Mouse (Mus musculus): ENCODE measurements around the gene Ddn. TPM values are rescaled to one million over a fixed set of nuclear protein-coding genes. Genes with fewer than 3 reads are reported as not detected.

The Ddn gene
- polyA plus RNA-seq, 3 experiments from 2014 or later = not detected

GRCm38 (mm10) chr15:98772511-98773211, 36.6 kb downstream of the Ddn start:
- peak; percentile 66 for ATAC-seq

DNA sequence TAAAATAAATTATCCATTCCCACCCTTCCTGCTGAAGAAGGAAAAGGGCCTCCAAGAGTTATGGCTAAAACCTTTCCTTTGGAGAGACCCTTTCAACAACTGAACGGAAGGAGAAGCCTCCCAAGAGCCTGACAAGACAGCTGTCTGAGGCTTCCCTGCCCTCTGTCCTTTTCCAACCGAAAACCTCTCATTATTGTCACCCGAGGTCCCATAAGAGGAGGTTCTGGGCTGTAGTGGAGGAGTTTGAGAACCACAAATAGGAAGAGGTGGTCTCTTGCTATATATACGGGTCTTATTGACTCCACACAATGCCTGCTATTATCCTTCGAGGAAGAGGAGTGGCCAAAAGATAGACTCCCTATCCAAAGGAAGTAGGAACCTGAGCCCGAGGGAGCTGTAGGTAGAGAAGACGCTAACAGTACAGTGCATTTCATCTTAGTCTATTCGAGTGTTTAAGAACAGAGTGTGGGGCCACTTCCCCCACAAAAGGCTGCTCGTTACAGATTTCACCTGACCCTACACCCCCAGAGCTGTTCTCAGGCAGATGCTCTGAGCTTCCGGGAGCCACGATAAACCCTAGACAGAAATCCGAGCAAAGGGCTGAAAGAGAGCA, 37.4 kb downstream of the Ddn start:
- ATAC-seq = peak; percentile 29

DNA sequence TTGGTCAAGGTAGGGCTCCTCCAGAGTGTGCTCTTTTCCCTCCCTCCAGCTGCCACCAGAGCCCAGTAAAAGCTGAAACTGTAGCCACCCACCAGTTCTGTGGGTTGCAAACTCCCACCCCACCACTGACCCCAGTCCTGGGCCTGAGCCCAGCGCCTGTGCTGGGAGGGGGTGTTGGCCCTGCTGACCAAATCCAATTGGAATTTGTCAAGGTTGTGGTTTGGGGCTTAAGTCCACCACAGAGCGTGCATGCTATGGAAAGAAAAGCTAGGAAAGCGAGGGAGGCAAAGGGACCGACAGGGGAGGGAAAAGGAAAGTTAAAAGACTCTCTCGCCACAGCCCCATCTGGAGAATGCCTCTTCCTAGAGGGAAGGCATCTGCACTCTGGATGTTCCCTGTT, 41.0 kb downstream of the Ddn start:
- ATAC-seq = no peak

DNA sequence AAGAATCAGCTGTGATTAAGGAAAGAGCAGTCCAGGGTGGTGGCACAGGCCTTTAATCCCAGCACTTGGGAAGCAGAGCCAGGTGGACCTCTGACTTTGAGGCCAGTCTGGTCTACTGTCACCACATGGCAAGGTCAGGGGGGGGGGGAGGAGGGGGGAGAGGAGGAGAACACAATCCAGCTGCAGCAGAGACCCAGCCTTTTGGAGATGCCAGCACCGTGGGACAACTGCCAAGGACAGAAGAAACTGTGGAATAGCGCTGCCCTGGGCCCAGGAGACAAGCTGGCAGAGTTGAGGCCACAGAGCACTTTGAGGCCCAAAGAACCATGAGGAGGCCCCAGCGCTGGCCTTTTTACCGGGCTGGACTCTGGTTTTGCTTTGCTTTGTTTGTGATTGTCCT, 43.4 kb downstream of the Ddn start:
- no peak for ATAC-seq

DNA sequence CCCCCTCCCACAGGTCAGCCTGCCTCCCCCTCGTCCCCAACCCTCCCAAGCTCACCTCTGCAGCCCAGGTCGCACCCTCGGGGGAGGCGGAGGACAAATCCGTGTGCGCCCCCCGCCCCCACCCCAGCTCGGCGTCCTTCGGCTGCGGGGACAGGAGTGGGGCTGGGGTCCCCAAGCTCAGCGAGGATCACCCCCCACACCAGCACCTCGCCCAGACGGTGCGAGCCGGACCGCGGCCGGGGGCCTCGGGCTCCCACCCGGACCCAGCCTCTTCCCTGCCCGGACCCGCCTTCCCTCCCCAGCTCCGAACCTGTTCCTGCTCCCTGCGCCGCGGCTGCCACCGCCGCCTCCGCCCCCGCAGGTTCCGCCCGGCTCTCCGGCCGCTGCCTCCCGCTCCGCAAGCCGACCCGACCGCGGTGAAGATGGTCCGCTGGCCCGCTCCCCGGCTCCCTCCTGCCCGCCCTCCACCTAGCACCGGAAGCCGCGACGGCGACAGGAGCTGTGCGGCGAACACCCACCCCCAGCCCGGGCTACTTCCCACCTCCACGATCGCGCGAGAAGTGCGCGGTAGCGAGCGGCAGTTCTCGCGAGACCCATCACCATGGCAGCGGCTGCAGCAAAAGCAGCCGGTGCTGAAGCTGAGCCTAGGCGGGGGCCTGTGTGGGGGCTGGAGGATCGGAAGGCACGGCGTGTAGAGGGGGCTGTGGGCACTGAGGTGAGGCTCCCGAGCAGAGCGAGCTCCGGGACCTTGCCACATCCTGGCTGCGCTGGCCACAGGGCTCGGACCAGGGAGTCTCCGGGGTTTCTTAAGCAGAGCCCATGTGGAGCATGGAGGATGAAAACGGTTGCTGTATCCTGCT, 46.4 kb downstream of the Ddn start, which contains the start of gene Arf3:
Arf3 (minus strand) TSS at position 545 of the 860 bp plus-strand sequence.
- peak; percentile 98 for ATAC-seq

- ATAC-seq = peak; percentile 36
Observed at GRCm38 (mm10) chr15:98762201-98762621, 47.1 kb downstream of the Ddn start.

GRCm38 (mm10) chr15:98754125-98754524, 55.2 kb downstream of the Ddn start:
- no peak for ATAC-seq

Other genes with a start within 250 kb of the Ddn start
- 10 to 100 TPM; 69.3 to 99.2 (median 86.3) TPM for gene Ccnt1, start 238.6 kb downstream of the Ddn start, polyA plus RNA-seq (2017; shearing (Covaris generic))
- gene 4930415O20Rik, start 238.5 kb downstream of the Ddn start, polyA plus RNA-seq (2017; shearing (Covaris generic)) = not detected
- under 1 TPM in 2 of 3 experiments, not detected in 1; 0.28 to 0.44 TPM for gene Adcy6, start 199.4 kb downstream of the Ddn start, polyA plus RNA-seq (2017; shearing (Covaris generic))
- under 1 TPM in 2 of 3 experiments, not detected in 1; 0.30 to 0.38 TPM for gene Cacnb3, start 178.7 kb downstream of the Ddn start, polyA plus RNA-seq (2017; shearing (Covaris generic))
- gene Ddx23, start 146.6 kb downstream of the Ddn start, polyA plus RNA-seq (2017; shearing (Covaris generic)) = 10 to 100 TPM; 15.4 to 37.0 (median 37.0) TPM
- 1 to 10 TPM in 1 of 3 experiments, under 1 TPM in 2; 0.94 to 1.8 (median 0.99) TPM for gene Rnd1, start 132.0 kb downstream of the Ddn start, polyA plus RNA-seq (2017; shearing (Covaris generic))
- gene Ccdc65, start 101.3 kb downstream of the Ddn start, polyA plus RNA-seq (2017; shearing (Covaris generic)) = not detected
- gene Fkbp11, start 81.3 kb downstream of the Ddn start, polyA plus RNA-seq (2017; shearing (Covaris generic)) = 1 to 10 TPM in 1 of 3 experiments, under 1 TPM in 1, not detected in 1; 0.62 to 1.7 TPM
- gene Arf3, start 46.3 kb downstream of the Ddn start, polyA plus RNA-seq (2017; shearing (Covaris generic)) = 10 to 100 TPM; 35.5 to 38.0 (median 37.8) TPM
- gene Wnt10b, start 31.3 kb downstream of the Ddn start, polyA plus RNA-seq (2017; shearing (Covaris generic)) = under 1 TPM in 1 of 3 experiments, not detected in 2; 0.15 TPM
- under 1 TPM in 1 of 3 experiments, not detected in 2; 0.15 TPM for gene Wnt1, start 19.6 kb downstream of the Ddn start, polyA plus RNA-seq (2017; shearing (Covaris generic))
- 100 to 1,000 TPM; 119 to 137 (median 129) TPM for gene Prkag1, start 22.0 kb upstream of the Ddn start, polyA plus RNA-seq (2017; shearing (Covaris generic))
- 10 to 100 TPM; 18.7 to 36.4 (median 30.7) TPM for gene Kmt2d, start 61.7 kb upstream of the Ddn start, polyA plus RNA-seq (2017; shearing (Covaris generic))
- gene Rhebl1, start 85.0 kb upstream of the Ddn start, polyA plus RNA-seq (2017; shearing (Covaris generic)) = 10 to 100 TPM in 2 of 3 experiments, 1 to 10 TPM in 1; 9.5 to 13.0 (median 10.8) TPM
- under 1 TPM in 1 of 3 experiments, not detected in 2; 0.09 TPM for gene Dhh, start 89.0 kb upstream of the Ddn start, polyA plus RNA-seq (2017; shearing (Covaris generic))
- 10 to 100 TPM; 17.3 to 46.9 (median 39.3) TPM for gene Lmbr1l, start 108.7 kb upstream of the Ddn start, polyA plus RNA-seq (2017; shearing (Covaris generic))
- 100 to 1,000 TPM; 459 to 882 (median 544) TPM for gene Tuba1b, start 125.1 kb upstream of the Ddn start, polyA plus RNA-seq (2017; shearing (Covaris generic))
- gene Gm49450, start 144.1 kb upstream of the Ddn start, polyA plus RNA-seq (2017; shearing (Covaris generic)) = not detected
- 100 to 1,000 TPM; 206 to 351 (median 217) TPM for gene Tuba1a, start 144.2 kb upstream of the Ddn start, polyA plus RNA-seq (2017; shearing (Covaris generic))
- 100 to 1,000 TPM in 1 of 3 experiments, 10 to 100 TPM in 2; 70.4 to 203 (median 83.7) TPM for gene Tuba1c, start 220.4 kb upstream of the Ddn start, polyA plus RNA-seq (2017; shearing (Covaris generic))
- gene Prph, start 245.7 kb upstream of the Ddn start, polyA plus RNA-seq (2017; shearing (Covaris generic)) = not detected